Mouse (Mus musculus) intestine, embryonic 16.5 days (tissue): Measurements from ENCODE around the gene Gm37240. TPM values are rescaled to one million over a fixed set of nuclear protein-coding genes. Genes with fewer than 3 reads are reported as not detected.

Experiments
- ATAC-seq: fragments of 200-750 bp; cut with Nextera tagmentation; 2 replicates; pipeline ENCODE4 v1.8.0; 2017; ENCODE audit warnings: moderate TSS enrichment, moderate library complexity
- H3K27ac ChIP-seq: fragments of 300-500 bp; sonication (generic); 2 replicates; pipeline ENCODE4 v1.5.1; 2014; ENCODE audit warnings: mild to moderate bottlenecking, low read length
- H3K27me3 ChIP-seq: fragments of 300-500 bp; sonication (generic); replicated peaks from 2 replicates; pipeline ENCODE4 v1.6.1; 2014; ENCODE audit warnings: low read length, control low read depth, mixed read lengths; ENCODE audit not compliant: control insufficient read depth, insufficient read depth
- H3K36me3 ChIP-seq: fragments of 300-500 bp; sonication (generic); 2 replicates; pipeline ENCODE4 v1.6.1; 2014; ENCODE audit warnings: low read length, control low read depth; ENCODE audit not compliant: control insufficient read depth, insufficient read depth
- H3K4me1 ChIP-seq: fragments of 300-500 bp; sonication (generic); 2 replicates; pipeline ENCODE4 v1.6.1; 2014; ENCODE audit warnings: low read length, control low read depth, mixed read lengths; ENCODE audit not compliant: control insufficient read depth, insufficient read depth
- H3K4me2 ChIP-seq: fragments of 300-500 bp; sonication (generic); 2 replicates; pipeline ENCODE4 v1.6.1; 2014; ENCODE audit warnings: low read depth, low read length, control low read depth
- H3K4me3 ChIP-seq: fragments of 300-500 bp; sonication (generic); 2 replicates; pipeline ENCODE4 v1.5.1; 2014; ENCODE audit warnings: mild to moderate bottlenecking, low read length
- H3K9ac ChIP-seq: fragments of 300-500 bp; sonication (generic); 2 replicates; pipeline ENCODE4 v1.6.1; 2014; ENCODE audit warnings: low read depth, low read length
- H3K9me3 ChIP-seq: fragments of 300-500 bp; sonication (generic); 2 replicates; pipeline ENCODE4 v1.6.1; 2016; ENCODE audit warnings: low read length, control low read depth; ENCODE audit not compliant: control insufficient read depth
- WGBS: fragments of 180-500 bp; shearing (Covaris S2); extraction: QIAGEN DNeasy Blood & Tissue Kit; methylation state at CpG from one replicate; pipeline ENCODE4 v1.1.7; 2014; 5-methylcytosine and 5-hydroxymethylcytosine counted together
- polyA plus RNA-seq: library from polyadenylated mRNA; unstranded; fragments of >200 nt; fragmentation: Nextera tagmentation; extraction: Ambion mirVana; gene quantifications from 2 replicates; pipeline ENCODE4 v1.2.1, GENCODE M21; 2015

Gm37240 gene
- polyA plus RNA-seq, 1 experiment from 2014 or later: 6.8 TPM

DNA sequence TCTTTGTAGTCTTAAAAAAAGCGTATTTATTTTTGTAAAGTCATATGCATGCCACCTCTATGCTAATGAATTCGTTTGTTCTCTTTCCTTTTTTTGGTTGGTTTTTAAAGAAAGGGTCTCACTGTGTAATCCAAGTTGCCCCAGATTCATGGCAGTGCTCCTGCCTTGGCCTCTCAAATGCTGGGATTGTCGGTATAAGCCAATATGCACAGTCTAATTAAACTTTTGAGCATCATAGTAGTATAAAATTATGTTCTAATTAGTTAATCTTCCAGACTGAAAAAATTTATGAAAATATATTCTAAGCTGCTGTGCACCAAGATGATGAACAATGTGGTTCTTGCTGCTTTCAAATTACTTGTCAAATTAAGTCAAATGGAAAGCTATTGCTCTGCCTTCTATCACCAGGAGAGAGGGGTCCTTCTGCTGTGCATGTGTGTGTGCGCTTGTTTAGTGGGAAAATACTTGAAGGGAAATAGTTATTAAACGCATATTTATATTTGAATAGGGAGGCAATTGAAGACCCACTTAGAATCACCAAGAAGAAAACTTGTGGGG, 1291.6 kb downstream of the Gm37240 start:
- no peak overlapping the region for H3K9ac ChIP-seq
- no peaks in the 10 kb centered on the region for H3K4me1 ChIP-seq
- no peaks in the 10 kb centered on the region; the same call in 1 of the 2 replicates for H3K27me3 ChIP-seq
- no peak overlapping the region for H3K4me3 ChIP-seq
- no peaks in the 10 kb centered on the region for H3K9me3 ChIP-seq
- WGBS: 38% methylated on average over 5 of the region's 5 CpGs
- H3K4me2 ChIP-seq: peak overlapping the region; percentile 54; the same call in 1 of the 2 replicates
- no peak for ATAC-seq
- no peak overlapping the region for H3K27ac ChIP-seq
- no peaks in the 10 kb centered on the region for H3K36me3 ChIP-seq

DNA sequence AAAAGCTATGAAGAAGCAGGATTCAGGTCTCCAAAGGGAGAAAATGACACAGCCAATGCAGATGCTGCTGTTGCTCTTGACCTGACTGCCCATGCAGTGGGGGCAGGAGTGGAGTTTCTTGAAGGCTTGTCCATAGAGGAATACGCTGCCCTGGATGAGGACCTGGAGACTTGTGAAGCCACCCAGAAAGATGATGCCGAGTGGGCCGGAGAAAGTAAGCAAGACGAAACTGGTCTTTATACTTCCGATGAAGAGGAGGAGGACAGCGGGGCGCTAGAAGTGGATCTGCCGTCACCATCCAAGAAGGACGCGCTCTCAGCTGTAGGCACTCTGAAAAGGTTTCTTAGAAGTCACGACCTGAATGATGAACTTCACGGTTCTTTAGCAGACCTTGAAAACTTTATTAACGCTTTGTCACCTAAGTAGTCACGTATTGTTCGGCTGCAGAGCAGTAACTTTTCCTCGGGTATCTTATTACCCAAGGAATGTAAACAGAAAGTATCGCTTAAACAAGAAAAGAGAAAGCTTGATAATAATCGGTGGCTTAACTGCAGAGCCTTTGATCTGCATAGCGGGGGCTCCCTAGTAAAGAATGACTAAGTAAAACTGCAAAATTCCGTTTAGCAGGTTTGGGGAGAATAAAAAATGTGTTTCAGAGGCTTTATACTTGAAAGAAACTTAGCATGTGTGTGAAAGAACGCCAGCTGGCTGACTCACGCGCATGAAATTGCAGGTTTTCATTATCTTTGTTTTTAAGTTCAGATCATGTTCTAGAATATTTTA, 1292.2 kb downstream of the Gm37240 start:
- Histone ChIP-seq H3K4me1 (no peaks in the 10 kb centered on the region), H3K4me3 (peak overlapping the region; percentile 39), H3K9me3 (no peaks in the 10 kb centered on the region), H3K27me3 (no peaks in the 10 kb centered on the region; the same call in 1 of the 2 replicates), H3K4me2 (peak overlapping the region; percentile 54), H3K36me3 (no peaks in the 10 kb centered on the region), H3K27ac (no peak overlapping the region), H3K9ac (no peak overlapping the region)
- ATAC-seq: no peak
- WGBS: 5% methylated on average over 23 of the region's 23 CpGs

GRCm38 (mm10) chr3:84593274-84593673, 1294.0 kb downstream of the Gm37240 start, which contains the start of gene Tigd4:
Tigd4 (plus strand) TSS chr3:84593574.
- ATAC-seq: no peak
- H3K36me3 ChIP-seq: no peaks in the 10 kb centered on the region
- H3K4me2 ChIP-seq: no peak within 1 kb of the TSS
- 92% methylated on average over 2 of the region's 2 CpGs for WGBS
- H3K9ac ChIP-seq: no peak within 1 kb of the TSS
- H3K9me3 ChIP-seq: no peaks in the 10 kb centered on the region
- no peaks in the 10 kb centered on the region for H3K4me1 ChIP-seq
- H3K4me3 ChIP-seq: no peak within 1 kb of the TSS
- H3K27ac ChIP-seq: no peak within 1 kb of the TSS
- no peaks in the 10 kb centered on the region; the same call in 1 of the 2 replicates for H3K27me3 ChIP-seq

- Histone ChIP-seq H3K4me2 (no peak overlapping the region), H3K27me3 (no peaks in the 10 kb centered on the region), H3K36me3 (no peaks in the 10 kb centered on the region), H3K9ac (no peak overlapping the region), H3K9me3 (no peaks in the 10 kb centered on the region), H3K4me3 (no peak overlapping the region), H3K27ac (no peak overlapping the region), H3K4me1 (0 out of 2 replicates have a peak, but pooled peaks cover 2% of the 10 kb centered on the region)
- WGBS: 29% methylated on average over 5 of the region's 5 CpGs
- no peak for ATAC-seq
Measured at GRCm38 (mm10) chr3:84586736-84587135, 1300.6 kb downstream of the Gm37240 start.

DNA sequence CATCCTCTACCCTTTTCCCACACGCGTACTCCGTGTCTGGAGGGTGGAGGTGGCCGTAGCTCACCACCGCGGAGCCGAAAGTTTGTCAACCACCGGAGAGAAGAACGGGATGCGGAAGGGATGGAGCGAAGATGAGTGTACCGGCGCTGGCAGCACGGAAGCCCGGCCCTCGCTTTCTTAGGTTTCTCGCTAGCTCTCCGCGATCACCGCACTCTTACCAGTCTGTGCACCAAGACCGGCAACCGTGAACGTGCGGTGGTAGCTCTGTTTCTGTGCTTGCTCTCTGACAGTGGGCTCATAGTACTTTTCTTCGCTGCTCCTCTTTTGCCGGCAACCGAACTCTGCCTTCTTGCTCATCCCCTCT, 1304.4 kb downstream of the Gm37240 start:
- no peak; the same call in 1 of the 2 replicates for ATAC-seq
- H3K4me1 ChIP-seq: peaks cover 13% of the 10 kb centered on the region
- peak overlapping the region; percentile 96 for H3K27ac ChIP-seq
- no peaks in the 10 kb centered on the region for H3K27me3 ChIP-seq
- no peaks in the 10 kb centered on the region for H3K9me3 ChIP-seq
- WGBS: under 1% methylated on average over 27 of the region's 27 CpGs
- peak overlapping the region; percentile 83 for H3K4me2 ChIP-seq
- no peaks in the 10 kb centered on the region for H3K36me3 ChIP-seq
- H3K9ac ChIP-seq: peak overlapping the region; percentile 82
- H3K4me3 ChIP-seq: peak overlapping the region; percentile 82

GRCm38 (mm10) chr3:84582023-84582912, 1305.0 kb downstream of the Gm37240 start, which contains the start of gene Arfip1:
Arfip1 (minus strand) TSS chr3:84582625.
- H3K9me3 ChIP-seq: no peaks in the 10 kb centered on the region
- H3K36me3 ChIP-seq: no peaks in the 10 kb centered on the region
- peaks cover 13% of the 10 kb centered on the region for H3K4me1 ChIP-seq
- peak within 1 kb of the TSS; percentile 96 for H3K27ac ChIP-seq
- H3K4me2 ChIP-seq: peak within 1 kb of the TSS; percentile 83
- H3K9ac ChIP-seq: peak within 1 kb of the TSS; percentile 82
- ATAC-seq: peak; percentile 99
- under 1% methylated on average over 69 of the region's 70 CpGs for WGBS
- no peaks in the 10 kb centered on the region for H3K27me3 ChIP-seq
- H3K4me3 ChIP-seq: peak within 1 kb of the TSS; percentile 82

DNA sequence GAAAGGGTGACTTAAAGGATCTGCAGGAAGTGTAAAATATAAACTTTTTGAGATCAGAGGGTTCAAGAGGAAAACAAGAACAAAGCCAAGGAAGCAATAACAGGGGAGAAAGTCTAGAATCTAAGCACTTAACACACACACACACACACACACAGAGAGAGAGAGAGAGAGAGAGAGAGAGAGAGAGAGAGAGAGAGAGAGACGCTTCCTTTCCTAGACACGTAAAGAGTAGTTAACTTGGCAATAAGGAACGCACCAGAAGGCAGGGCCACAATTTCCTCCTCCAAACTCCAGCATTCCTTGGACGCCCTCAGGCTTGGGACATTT, 1305.7 kb downstream of the Gm37240 start:
- H3K4me2 ChIP-seq: peak overlapping the region; percentile 83
- WGBS: 0% methylated on average over 4 of the region's 4 CpGs

DNA sequence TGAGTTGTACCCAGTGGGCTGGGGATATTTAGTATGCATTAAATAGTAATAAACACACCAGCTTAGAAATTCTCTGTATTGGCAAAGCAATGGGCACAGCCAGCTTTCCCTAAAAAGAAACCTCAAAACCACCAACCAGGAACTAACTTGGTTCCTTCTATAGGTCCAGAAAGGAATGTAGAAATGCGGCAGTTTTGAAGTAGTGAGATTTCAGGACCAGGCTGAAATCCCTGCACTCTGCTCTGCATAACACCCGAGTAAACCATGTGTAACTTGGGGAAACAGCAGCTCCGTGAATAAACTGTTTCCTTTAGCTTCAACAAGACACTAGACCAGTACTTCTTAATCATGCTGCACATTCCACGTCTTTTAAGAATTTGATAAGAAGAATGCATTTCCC, 1306.6 kb downstream of the Gm37240 start:
- WGBS: 31% methylated on average over 4 of the region's 4 CpGs
- Histone ChIP-seq H3K36me3 (no peaks in the 10 kb centered on the region), H3K9ac (peak overlapping the region; percentile 41; the same call in 1 of the 2 replicates), H3K4me2 (peak overlapping the region; percentile 83), H3K4me1 (peaks cover 16% of the 10 kb centered on the region), H3K27me3 (no peaks in the 10 kb centered on the region), H3K9me3 (no peaks in the 10 kb centered on the region), H3K27ac (no peak overlapping the region), H3K4me3 (peak overlapping the region; percentile 19)
- no peak for ATAC-seq

More for the DNA sequence above, 1305.7 kb downstream of the Gm37240 start:
- Histone ChIP-seq H3K36me3 (no peaks in the 10 kb centered on the region), H3K9me3 (no peaks in the 10 kb centered on the region), H3K27me3 (no peaks in the 10 kb centered on the region), H3K4me1 (peaks cover 13% of the 10 kb centered on the region), H3K4me3 (peak overlapping the region; percentile 82), H3K27ac (peak overlapping the region; percentile 96), H3K9ac (peak overlapping the region; percentile 82)
- ATAC-seq: no peak

GRCm38 (mm10) chr3:84570501-84570900, 1316.8 kb downstream of the Gm37240 start:
- ATAC-seq: no peak
- Histone ChIP-seq H3K9me3 (no peaks in the 10 kb centered on the region), H3K27me3 (no peaks in the 10 kb centered on the region), H3K27ac (no peak overlapping the region), H3K4me1 (no peaks in the 10 kb centered on the region), H3K36me3 (no peaks in the 10 kb centered on the region), H3K4me3 (no peak overlapping the region), H3K4me2 (no peak overlapping the region), H3K9ac (no peak overlapping the region)
- WGBS: 80% methylated on average over 3 of the region's 3 CpGs
